Mouse (Mus musculus): ENCODE measurements around the gene Nars2.

Gene Nars2

DNA sequence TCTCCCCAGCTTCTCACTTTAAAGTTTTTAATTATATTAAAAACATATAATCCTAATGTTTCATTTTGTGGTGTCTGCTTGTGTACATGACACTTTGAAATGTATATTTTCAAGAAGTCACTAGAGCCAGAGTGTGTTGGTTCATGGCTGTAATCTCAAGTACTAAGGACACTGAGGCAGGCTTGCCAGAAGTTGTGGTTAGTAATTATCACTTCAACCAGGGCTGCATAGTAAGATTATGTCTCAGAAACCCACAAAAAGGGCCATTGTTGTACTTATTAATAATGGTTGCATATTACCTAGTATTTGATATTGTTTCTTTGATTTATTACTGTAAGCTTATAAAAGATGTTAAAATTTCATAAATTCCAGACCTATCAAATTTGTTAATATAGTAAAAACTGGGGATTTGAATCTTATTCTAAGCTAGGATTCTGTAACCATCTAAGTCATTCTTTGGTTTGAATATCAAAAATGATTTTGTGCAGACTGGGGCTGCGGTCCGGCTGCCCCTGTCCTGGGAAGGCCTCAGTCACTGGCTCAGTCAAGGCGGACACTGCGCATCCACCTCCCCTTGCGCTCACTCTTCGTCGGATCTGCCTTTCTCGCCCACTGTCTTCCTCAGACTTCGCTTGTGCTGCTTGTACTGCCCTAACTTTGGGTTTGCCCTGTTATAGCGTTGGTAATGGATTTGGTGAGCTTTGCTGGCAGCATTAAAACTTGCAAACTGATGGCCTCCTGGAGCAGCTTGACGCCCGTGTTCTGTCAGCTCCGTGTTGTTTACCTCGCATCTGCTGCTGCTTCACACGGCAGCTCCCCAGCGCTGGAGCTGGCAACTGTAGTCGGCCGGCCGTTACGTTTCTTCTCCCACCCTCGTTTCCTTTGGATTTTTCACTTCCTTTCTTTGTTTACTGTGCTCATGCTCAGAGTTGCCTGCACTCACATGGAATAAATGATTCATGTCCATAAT lies 20.0 kb downstream of the Nars2 start:
- DNase-seq (ENCODE audit: low read depth), result no peak

- DNase-seq (ENCODE audit: low read depth), result no peak
Measured at GRCm38 (mm10) chr7:96972138-96972904, 21.0 kb downstream of the Nars2 start.

GRCm38 (mm10) chr7:96975914-96976313 lies 24.6 kb downstream of the Nars2 start:
- DNase-seq (ENCODE audit: low read depth), result no peak

- DNase-seq (ENCODE audit: low read depth), result no peak
Measured at GRCm38 (mm10) chr7:96977209-96977608, 25.9 kb downstream of the Nars2 start.

GRCm38 (mm10) chr7:96981366-96981765 lies 30.1 kb downstream of the Nars2 start:
- no peak for DNase-seq (ENCODE audit: low read depth)

- DNase-seq (ENCODE audit: low read depth), result no peak
Measured at GRCm38 (mm10) chr7:96983660-96984347, 32.5 kb downstream of the Nars2 start.

DNA sequence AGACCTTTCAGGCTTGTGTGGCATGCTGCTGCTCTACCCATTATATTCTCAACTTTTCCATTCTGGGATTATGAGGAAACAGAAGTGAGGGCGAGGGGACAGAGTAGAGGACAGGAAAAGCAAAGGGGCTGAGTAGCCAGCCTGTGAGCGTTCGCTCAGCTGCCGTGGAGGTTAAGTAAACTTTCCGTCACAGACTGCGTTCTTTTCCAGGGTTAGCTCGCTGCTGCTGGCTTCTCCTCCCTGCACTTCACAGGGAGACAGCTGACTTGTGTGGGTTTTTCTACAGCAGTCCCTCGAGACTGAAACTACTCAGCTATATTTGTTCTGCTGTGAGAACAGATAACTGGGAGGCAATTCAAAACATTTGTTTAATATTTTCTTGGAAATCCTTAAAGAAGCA lies 34.5 kb downstream of the Nars2 start:
- no peak for DNase-seq (ENCODE audit: low read depth)

GRCm38 (mm10) chr7:96986795-96987445 lies 35.6 kb downstream of the Nars2 start:
- no peak for DNase-seq (ENCODE audit: low read depth)

- DNase-seq (ENCODE audit: low read depth), result no peak
Measured at GRCm38 (mm10) chr7:96987676-96988075, 36.4 kb downstream of the Nars2 start.

DNA sequence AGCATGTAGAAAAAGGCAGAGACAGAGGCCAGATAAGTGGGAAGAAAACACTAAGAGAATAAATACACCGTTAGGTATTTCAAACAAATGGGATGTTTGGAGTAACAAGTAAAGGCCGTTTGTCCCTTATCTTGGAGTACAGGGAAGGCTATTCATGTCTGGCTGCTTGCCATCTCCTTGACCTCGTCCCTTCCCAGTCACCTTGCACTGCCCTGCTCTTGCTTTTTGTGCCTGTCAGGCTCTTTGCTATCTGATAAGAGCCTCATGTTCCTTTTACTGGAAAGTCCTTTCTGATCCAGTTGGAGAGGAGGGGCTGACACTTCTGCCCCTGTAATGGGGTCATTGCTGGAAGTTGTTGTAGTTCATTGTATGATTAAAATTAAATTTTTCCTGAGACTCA lies 61.7 kb downstream of the Nars2 start:
- DNase-seq (ENCODE audit: low read depth), result no peak

- DNase-seq (ENCODE audit: low read depth), result no peak
Measured at GRCm38 (mm10) chr7:97018005-97018404, 66.7 kb downstream of the Nars2 start.

DNA sequence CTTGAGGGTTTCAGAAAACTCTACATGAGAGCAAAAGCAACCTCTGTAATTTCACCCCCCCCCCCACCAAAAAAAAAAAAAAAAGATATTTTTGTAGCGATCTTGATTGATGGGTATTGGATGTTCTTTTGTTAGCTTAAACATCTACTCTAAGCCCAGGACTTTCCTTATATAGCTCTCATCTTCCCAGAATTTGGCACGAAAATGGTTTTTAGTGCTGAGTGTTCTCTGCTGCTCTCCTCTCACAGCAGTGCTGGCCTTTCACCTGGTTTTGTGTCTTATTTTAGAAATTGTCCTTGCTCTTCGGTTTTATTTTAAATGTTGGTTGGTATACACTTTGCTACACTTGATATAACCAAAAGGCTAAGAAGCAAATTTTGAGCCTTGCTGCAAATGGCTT lies 67.1 kb downstream of the Nars2 start:
- DNase-seq (ENCODE audit: low read depth), result no peak

DNA sequence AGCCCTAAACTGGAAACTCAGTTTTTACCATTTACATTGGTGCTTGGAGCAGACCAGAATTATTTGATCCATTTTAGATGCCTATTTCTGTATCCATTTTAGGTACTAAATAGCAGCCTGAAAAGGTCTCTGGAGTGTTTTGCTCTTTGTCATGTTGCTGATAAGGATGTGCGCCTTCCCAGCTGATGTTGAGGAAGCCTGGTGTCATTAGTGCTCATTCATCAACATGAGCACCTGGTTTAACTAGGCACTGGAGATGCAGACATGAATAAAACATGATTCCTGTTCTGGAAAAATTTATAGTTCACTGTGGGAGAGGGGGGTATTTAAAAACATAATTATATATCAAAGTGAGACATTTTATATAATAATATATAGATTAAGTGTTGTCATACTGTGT lies 68.0 kb downstream of the Nars2 start:
- no peak for DNase-seq (ENCODE audit: low read depth)

DNA sequence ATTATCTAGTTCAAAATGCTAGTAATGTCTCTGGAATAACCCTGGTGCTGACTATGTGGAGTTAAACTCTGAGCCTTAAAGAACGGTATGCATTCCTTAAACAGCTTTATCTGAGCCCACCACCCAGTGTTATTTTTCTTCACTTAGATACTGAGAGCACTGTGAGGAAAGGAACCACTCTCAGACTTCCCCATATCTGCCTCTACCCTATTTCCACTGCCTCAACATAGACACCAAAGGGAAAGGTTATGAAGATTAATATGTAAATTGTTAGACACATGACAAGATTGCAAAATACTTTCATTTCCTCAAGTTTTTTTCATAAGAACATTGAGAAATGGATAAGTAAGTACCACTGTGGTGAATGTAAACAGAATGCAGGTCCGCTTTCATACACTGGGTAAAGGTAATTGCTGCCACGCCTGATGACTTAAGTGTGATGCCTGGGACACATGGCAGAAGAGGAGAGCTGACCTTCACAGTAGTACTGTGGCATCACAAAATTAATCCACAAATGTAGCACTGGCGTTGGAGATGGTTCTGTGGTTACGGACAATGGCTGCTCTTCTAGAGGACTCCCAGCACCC lies 75.6 kb downstream of the Nars2 start:
- no peak for DNase-seq (ENCODE audit: low read depth)

DNA sequence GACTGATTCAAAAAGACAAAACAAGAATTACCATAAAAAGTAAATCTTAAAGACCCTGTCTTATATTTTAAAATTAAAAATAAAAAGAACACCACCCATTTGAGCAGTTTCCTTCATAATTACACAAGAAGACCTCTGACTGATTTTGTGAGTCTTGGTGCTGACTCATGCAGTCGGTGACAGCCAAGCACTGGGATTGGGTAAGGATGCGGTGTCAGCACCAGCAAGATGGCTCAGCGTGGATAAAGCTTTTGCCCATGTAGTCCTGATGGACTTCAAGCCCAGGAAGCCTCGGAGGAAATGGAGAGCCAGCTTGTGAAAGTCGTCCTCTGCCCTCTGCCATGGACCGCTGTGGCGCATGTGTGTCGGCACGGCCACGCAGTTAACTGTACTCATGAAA lies 77.8 kb downstream of the Nars2 start:
- no peak for DNase-seq (ENCODE audit: low read depth)

DNA sequence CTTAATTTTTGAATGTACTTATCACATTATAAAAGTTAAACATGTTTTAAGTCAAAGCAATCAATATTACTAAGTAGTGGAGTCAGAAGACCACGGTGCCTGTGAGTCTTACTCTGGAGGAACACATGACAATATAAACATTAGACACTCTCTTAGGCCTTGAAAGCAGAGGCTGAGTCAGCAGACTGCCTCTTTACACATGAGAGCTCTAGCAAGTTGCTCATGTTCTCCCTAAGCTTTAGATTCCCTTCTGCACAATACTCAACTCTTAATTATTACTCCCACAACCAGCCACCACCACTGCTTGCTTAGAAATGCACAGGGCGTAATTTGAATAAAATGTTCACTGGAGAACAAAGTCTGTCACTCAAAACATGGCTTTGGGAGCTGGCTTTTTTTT lies 81.1 kb downstream of the Nars2 start:
- DNase-seq (ENCODE audit: low read depth), result no peak

- DNase-seq (ENCODE audit: low read depth), result no peak
Measured at GRCm38 (mm10) chr7:97039641-97040040, 88.3 kb downstream of the Nars2 start.

- DNase-seq (ENCODE audit: low read depth), result no peak
Measured at GRCm38 (mm10) chr7:97041868-97042449, 90.7 kb downstream of the Nars2 start.

GRCm38 (mm10) chr7:97042981-97043380 lies 91.7 kb downstream of the Nars2 start:
- no peak for DNase-seq (ENCODE audit: low read depth)

GRCm38 (mm10) chr7:97060966-97061365 lies 109.7 kb downstream of the Nars2 start:
- no peak for DNase-seq (ENCODE audit: low read depth)

- DNase-seq (ENCODE audit: low read depth), result no peak
Measured at GRCm38 (mm10) chr7:97071512-97071911, 120.2 kb downstream of the Nars2 start.
